Mouse (Mus musculus) heart, postnatal 14 days (tissue): ENCODE results near the gene Ulk3. TPM values are rescaled to one million over a fixed set of nuclear protein-coding genes. Genes with fewer than 3 reads are reported as not detected.

ENCODE experiments used
- DNase-seq, 2 experiments: peaks; one replicate each; pipeline ENCODE4 v3.0.0; 2021 to 2022
- intact Hi-C: fragments of 180-260 bp; cut with DNase I; formaldehyde crosslinking; loops from one replicate; pipeline ENCODE4 v1.15.1; 2025
- total RNA-seq, 2 experiments: library from RNA; stranded (reverse); gene quantifications; 2 replicates each; pipeline ENCODE4 v1.2.3; 2021

Ulk3 gene
- total RNA-seq, 2 experiments from 2014 or later = 8.9 to 9.1 TPM

DNA sequence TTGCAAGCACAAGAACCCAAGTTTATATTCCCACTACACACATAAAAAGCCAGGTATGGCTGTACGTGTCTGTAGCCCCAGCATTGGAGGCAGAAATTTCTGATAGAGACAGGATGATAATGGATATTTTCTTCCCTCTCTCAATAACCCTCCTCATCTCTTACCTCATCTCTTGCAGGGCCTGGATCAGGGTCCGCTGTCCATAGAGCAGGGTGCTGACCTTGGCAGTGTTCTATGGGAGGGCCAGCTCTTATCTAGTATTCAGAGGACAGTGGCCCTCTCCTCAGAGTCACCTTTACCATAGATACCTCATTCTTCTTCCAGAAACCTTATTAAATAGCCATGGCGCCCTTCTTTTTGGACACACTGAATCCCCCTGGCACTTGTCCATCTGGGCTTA, 20.6 kb downstream of the Ulk3 start:
- intact Hi-C loops = no loop called here
- no peak for DNase-seq

DNA sequence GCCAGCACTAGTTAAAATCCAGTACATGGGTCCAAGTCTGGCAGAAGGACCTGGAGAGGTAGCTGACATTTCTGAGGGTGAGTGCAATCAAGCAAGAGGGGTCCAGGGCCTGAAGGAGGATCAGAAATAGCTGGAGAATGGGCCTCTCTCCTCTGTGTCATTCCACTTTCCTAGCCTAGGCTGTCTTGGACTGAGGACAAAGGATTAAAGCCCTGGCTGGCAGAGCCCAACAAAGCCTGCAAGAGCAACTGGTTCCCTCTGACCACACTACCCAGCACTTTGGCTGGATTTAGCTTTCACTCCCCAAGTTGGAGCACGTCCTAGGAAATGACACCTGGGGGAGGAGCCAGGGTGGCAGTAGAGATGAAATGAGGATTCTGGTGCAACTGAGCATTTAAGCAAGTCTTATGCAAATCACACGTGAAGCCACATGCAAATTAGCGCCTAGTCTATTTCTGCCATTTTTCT, 21.1 kb downstream of the Ulk3 start:
- intact Hi-C loops = no loop called here
- no peak for DNase-seq

DNA sequence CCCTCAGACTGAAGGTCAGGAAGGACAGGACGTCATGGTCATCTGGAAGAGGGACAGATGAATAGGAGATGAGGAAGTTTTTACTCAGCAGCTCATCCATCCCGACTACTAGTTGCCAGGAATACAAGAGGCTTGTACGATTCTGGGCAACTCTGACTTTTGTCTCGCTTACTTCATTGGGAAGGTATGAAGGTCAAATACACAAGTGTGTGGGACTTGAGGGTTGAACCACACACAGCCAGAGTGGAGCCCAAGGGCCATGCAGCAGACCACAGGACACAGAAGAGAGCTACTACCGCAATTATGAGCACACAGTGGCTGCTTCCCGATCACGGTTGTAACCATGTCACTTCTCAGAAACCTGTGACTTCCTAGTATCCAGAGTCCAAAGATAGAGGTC, 23.3 kb downstream of the Ulk3 start:
- intact Hi-C loops = no loop called here
- DNase-seq = no peak

DNA sequence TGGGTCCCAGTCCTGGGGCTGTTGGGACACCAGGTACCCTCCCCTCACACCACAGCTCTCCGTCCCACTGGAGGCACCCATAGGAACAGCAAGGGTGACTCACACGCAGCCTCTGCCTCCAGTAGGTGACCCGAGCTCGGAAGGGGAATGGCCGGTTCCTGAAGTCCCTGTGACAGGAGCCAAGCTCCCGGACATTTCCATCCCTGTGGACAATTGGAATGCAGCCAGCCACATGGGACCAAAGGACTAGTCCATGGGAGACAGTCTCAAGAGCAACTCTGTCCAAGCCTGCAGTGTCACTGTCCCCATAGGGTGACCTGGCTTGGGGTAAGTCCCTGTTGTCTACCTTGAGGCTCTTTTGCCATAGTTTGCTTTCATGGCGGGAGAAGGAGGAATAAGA, 24.7 kb downstream of the Ulk3 start:
- DNase-seq = no peak
- intact Hi-C loops = no loop called here

DNA sequence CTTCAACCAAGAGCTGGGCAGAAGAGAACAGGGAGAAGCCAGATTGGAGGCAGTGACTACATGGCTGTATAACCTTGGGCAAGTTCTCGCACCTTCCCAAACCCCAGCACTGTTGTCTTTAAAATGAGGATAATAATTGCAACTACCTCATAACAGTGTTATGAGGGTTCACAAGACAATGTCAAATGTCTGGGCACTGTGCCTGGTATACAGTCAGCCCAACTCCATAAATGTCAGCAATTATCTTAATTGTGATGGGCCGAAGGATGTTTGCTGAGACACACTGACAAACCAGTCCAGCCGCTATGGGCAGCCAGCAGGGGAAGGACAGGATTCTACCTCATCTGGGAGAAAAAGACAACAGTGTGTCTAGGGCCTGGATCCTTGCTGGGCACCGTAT, 25.5 kb downstream of the Ulk3 start:
- intact Hi-C loops = no loop called here
- no peak for DNase-seq

DNA sequence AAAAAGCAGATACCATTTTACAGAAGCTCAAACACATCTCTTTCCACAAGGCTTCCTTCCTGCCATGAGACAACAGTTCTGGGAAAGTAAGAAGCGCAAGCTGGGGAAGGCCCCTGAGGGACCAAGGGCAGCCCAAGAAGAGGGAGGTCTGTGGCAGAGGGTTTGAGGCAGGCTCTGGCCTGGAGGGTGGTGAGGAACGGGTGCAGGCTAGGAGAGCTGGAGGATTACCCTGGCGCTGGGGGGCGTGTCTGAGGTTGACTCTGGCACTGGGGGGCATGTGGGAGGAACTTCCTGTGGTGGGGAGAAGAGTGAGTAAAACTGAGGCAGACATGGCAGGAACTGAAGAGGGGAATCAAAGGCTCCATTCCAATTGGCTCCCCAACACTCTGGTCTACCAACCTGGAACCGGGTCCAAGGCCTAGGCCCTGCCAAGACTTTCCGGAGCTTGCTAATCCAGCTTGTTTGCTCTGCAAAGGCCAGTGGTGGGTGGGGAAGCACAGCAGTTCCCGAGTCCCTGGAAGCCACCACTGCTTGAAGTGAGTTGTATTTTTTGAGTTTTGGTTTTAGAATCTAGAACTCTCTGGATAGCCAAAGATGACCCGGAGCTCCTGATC, 28.4 kb downstream of the Ulk3 start:
- no peak for DNase-seq
- intact Hi-C loops = no loop called here

DNA sequence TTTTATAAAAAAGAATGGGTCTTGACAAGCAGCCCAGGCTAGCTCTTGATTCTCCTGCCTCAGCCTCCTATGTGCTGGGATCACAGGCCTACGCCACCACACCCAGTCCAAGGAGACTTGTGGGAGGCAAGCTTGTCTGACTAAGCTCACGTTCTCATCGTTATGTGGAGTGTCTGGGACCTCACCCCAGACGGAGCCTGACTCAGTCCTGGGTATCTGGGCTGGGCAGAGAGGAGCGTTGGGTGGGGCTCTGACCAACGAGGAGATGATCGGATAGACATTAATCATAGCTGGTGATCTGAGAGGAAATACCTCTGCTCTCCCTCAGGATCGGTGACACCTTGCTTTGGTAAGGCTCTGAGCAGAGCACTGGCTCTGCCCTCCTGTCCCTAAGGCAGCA, 29.6 kb downstream of the Ulk3 start:
- intact Hi-C loops = no loop called here

DNA sequence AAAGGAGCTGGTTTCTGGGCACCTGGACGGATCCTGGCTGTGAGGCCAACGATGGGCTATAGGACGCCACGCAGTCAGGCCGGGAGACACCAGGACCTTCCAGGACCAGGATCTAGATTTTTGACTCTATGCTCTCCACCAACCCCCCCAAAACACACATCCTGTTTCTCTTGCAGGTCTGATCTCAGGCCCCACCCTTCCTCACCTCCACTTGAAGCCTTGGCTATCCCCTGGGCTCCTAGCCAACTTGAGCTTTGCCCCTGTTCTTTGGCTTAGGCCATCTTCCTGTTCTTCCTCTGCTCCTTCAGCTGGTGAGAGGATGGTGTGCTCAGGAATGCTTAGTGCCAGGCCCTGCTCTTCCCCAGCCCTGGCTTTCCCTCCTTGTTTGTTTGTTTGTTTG, 31.4 kb downstream of the Ulk3 start, which contains the start of gene Lman1l:
Gene Lman1l, minus strand, starts transcription at position 101 of the 400 bp plus-strand sequence.
- intact Hi-C loops = no loop called here

More for the DNA sequence above, 29.6 kb downstream of the Ulk3 start:
- DNase-seq = no peak

DNA sequence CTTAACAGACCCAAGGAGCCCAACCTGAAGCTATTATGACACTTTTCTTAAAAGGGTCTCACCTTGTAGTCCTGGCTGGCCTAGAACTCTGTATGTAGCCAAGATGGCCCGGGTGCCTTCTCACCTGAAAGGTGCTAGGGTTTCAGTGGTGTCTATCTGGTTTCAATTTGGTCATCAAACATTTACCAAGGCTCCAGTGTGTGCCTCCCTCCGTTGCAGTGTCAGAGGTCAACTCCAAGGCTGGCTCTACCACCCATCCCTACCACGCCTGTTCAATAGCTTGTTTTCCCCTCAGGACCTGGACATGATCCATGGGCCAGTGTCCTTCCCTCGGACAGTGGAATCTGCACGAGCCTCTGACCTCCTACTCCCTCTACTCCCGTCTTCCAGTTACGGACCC, 35.0 kb downstream of the Ulk3 start:
- no peak for DNase-seq
- intact Hi-C loops = no loop called here

More for the DNA sequence above, 31.4 kb downstream of the Ulk3 start, which contains the start of gene Lman1l:
- no peak for DNase-seq

DNA sequence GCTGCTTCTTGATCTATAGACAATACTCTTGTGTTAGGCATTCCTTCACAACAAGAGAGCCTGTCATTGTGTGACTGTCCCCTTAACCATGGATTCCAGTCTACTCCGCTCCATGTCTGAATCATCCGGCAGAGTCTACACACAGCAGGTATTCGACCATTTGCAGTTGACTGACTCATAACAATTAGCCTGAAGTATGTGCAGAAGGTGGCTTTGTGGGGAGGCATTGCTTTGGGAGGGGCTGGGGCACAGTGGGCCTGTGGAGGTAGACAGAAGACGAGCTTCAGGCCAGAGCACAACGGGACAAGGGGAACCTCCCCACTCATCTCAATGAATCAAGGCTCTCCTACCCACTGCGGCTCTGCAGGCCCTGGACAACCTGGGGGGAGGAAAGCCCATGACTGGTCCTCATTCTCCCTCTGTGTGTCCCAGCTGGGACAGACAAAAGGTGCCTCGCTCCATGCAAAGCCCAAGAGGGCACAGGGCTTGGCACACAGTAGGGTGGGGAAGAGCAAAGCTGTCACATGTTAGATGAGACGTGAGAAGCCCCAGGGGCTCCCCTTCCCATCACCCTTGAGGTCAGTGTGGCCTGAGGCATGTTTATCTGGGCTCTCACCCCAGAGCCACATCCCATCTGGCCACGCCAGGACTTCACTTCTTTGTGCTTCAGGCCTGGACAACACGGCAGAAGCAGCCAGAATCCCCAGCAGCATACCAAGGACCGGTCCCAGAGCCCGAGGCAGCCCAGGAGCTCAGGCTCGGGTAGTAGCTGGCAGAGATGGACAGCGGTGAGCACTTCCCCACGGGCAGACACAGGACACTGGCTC, 36.6 kb downstream of the Ulk3 start:
- DNase-seq = no peak
- intact Hi-C loops = loop anchor here (5.0 kb wide), 1 partner anchor 84 kb away; no protein-coding TSS in a partner anchor

DNA sequence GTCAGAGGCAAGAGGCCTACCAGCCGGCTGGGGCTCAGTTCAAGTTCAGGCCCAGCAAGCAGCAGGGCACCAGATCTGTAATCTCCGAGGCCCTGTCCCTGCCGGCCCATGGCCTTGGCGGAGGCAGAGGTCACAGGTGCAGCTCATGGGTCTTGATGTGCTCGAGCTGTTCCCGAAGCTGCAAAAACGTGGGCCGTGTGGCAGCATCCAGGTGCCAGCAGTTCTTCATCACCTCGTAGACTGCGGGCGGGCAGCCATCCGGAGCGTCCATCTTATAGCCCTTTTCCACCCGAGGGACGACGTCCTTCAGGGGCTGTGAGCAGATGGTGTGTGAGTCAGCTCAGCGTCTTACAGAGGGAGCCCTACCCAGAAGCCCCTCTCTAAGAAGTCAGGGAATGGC, 37.9 kb downstream of the Ulk3 start:
- intact Hi-C loops = loop anchor here (5.0 kb wide), 1 partner anchor 85 kb away; no protein-coding TSS in a partner anchor
- no peak for DNase-seq

DNA sequence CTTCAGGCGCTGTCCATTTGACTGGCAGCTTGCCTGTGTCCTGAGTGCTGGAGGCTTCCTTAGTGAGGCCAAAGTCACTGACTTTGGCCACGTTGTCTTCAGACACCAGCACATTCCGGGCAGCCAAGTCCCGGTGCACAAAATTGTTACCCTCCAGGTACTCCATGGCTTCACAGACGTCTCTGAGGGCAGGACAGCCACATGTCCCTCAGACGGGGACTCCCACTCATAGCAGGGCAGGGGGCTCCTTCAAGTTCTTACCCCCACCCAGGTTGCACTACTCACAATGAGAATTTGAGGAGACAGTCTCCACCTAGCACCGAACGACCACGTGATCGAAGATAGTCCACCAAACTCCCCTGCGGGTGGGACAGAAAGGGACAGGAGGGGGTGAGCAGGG, 38.6 kb downstream of the Ulk3 start:
- DNase-seq = no peak
- intact Hi-C loops = loop anchor here (5.0 kb wide), 1 partner anchor 86 kb away; no protein-coding TSS in a partner anchor

DNA sequence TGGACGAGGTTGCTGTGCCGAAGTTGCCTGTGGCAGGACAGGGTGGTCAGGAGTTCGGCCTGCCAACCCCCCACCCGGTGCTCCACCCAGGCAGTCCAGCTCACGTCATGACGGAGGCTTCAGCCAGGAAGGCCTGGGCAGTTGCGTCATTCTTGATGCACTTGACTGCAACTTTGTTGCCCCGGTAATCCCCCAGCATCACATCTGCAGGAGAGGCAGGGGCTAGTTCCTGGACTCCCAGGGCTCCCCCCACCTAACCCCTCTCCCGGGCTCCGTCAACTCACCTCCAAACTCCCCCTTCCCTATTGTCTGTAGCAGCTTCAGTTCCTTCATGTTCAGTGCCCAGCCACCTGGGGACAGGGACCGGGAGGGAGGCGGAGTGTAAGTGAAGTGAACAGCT, 39.5 kb downstream of the Ulk3 start:
- DNase-seq = no peak
- intact Hi-C loops = loop anchor here (1.0 to 5.0 kb wide), 3 partner anchors 17 to 86 kb away; no protein-coding TSS in a partner anchor

DNA sequence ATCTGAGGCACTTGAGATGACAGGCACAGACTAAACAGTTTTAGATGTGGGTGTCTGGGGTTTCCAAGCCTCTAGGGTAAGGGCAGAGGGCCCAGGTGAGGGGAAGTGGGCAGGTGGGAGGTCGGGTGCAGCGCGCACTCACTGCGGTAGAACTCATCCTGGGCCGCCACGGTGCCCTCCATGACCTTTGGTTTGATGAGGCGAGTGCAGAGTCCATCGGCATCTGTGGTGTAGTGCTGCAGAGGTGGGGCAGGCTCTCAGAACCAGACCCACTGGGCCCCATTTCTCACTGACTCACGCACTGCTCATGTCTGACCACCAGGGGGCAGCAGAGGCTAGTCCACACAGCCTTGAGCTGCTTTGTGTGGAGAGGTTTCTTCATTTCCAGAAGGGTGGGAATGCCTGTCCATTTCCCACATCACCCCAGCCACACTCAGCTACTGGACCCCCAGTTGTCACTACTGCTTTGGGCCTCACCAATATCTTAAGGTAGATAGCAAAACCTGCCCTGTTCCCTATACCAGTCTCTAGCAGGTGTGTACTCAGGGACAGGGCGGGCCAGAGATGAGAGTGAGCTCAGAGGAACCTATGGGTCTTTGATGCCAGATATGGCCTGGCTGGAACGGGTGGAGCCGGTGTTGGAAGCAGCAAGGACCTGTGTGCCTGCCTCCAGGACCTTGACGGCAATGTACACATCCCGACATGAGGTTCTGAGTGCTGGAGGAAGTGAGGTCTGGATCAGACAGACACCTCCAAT, 40.0 kb downstream of the Ulk3 start:
- peak; percentile 85 to 91 for DNase-seq
- intact Hi-C loops = loop anchor here (1.0 to 5.0 kb wide), 3 partner anchors 16 to 87 kb away; no protein-coding TSS in a partner anchor

DNA sequence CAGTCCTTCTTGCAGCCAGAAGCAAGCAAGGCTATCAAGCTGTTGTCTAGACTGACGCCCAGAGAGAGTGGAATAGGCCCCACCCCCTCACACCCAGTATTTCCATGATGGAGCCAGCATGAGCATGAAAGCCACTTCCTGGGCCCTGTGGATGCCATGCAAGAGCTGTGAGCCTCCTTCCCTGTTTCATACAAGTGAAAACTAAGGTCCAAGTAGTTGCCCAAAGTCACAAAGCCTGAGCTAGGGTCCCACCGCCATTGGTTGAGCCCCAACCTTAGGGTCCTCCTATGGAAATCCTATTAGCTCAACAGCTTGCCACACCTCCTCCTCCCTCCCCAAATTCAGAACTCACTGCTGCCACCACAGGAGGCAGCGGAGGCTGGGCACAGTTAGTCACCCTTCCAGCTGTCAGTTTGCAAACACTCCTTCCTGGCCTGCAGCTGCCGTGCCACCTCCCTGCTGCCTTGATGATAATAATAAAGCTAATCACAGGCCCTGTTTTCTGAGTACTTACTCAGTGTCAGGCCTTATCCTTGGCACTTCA, 44.3 kb downstream of the Ulk3 start:
- intact Hi-C loops = no loop called here
- DNase-seq = no peak

DNA sequence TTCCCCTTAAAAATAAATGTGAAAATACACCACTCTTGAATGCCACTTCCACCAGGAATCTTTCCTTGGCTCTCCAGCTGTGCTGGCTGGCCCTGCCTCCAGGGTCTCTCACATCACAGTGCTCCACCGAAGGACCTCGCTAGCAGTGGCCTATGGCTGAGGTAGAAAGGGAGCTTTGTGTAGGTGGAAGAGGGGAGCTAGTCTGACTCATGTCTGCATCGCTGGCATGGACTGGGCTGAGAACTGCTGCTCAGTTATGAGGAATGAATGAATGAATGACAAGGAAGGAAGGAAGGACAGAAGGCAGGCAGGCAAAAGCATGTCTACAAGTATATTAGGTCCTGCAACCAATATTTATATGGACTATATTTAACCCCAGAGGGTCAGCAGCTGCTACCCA, 48.0 kb downstream of the Ulk3 start:
- no peak for DNase-seq
- intact Hi-C loops = no loop called here

DNA sequence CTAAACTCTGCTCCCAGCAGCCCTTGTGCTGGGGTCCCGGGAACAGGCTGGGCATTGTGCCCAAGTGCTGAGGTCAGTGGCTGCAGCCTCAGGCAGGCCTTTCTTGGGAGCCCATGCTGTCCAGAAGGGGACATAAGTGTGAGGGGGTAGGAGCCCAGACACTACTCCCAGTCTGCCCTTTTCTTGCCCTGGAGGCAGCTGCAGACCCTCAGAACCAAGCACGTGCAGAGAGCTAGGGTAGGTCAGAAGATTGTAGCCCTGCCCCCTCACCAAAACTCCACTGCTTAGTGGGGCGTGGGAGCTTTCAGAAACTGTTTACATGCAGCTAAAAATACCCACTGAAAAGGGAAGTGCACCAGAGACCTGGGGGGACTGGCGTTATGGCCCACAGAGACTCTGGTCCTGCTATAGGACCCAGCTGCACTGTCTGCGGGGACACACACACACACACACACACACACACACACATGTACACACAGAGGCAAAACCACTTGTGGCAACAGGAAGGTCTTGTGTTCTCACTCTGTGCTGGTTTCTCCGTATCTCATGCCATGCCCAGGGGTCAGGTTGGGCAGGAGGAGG, 48.6 kb downstream of the Ulk3 start:
- intact Hi-C loops = no loop called here
- DNase-seq = peak; percentile 77 to 84

DNA sequence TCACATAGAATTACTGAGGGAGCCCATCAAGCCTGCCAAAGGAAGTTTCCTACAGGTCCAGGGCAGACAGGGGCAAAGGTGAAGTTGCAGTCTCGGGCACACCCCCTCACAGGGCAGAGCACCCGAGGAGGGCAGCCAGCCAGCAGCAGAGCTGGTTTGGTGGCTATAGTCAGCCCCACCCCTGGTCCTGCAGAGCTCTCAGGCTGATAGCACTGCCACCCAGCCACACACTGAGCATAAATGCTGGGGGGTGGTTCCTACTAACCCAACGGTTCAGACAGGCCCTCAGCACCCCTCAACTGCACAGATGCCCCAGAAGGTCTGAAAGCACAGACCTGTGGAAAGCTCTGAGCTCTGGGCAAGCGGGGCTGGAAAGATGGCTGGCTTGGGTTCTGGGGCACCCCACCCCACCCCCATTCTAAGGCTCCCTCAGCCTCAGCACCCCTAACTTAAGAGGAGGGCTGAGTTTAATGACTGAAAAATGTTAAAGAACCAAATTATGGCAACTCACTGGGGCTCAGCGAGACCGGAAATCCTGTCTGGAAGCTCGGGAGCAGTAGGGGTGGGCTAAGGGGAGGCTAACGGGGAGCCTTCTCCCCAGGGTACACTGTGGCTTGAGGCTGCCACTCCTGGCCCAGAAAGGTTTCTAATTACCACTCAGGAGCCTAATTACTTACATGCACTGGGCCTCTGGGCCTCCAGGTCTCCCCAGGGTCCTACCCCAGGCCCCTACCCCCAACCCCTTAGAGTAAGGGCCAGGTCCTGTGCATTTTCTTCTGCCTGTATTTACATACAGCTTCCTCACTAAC, 49.6 kb downstream of the Ulk3 start:
- intact Hi-C loops = no loop called here
- DNase-seq = peak; percentile 43 to 56

DNA sequence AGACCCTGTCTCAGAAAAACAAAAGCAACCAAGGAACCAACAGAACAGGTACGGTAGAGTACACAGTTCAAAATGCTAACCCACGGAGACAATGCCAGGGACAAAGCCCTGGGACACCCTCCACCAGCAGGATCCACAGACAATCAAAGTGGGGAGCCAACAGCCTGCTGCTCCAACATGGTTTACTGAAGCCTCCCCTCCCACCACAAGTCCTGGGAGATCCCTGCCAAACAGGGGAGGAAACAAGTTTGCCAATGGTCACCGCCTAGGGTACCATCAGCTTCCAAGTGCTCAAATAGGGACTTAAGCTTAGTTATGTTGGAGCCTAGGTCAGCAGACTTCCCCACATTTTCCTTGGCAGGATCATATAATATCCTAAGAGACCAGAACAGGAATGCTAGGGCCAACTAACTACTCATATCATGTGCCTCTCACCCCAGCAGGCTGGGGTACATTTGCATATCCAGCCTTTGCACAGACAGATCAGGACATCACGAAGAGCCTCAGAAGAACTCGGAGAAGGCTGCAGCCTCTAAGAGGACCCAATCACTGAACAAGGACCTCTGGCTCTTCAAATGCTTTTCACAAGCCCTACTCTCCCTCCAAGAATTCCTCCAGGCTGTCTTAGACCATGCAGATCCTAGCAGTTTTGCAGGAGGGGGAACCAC, 50.5 kb downstream of the Ulk3 start:
- intact Hi-C loops = no loop called here
- no peak for DNase-seq
